Mouse (Mus musculus) adrenal gland, adult 18-20 months (tissue): ENCODE results near the gene Per1. TPM values are rescaled to one million over a fixed set of nuclear protein-coding genes. Genes with fewer than 3 reads are reported as not detected.
A peak's percentile ranks its signal among the peaks of the same experiment; 100 is the strongest.

ENCODE experiments used
- DNase-seq, 2 experiments: peaks; one replicate each; pipeline ENCODE4 v3.0.0; 2021 to 2022; ENCODE audit warnings: low spot score in 2 of 2
- total RNA-seq, 2 experiments: library from RNA; stranded (reverse); gene quantifications; 1 replicate in 1 of 2; 2 replicates in 1 of 2; pipeline ENCODE4 v1.2.3; 2021

Gene Per1
- total RNA-seq, 2 experiments from 2014 or later = 66.6 to 77.7 TPM

GRCm38 (mm10) chr11:69125041-69125851, 30.2 kb downstream of the Per1 start:
- DNase-seq = peak; percentile 73 to 76

DNA sequence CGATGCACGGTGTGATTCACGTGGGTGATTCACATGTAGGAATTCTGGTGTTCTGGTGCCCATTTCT, 30.7 kb downstream of the Per1 start, which contains the start of gene Aloxe3:
Aloxe3 (plus strand) TSS at position 45 of the 67 bp plus-strand sequence.
- no peak for DNase-seq

GRCm38 (mm10) chr11:69125919-69126705, 31.1 kb downstream of the Per1 start:
- peak in 1 of 2 experiments; percentile 36 for DNase-seq

DNA sequence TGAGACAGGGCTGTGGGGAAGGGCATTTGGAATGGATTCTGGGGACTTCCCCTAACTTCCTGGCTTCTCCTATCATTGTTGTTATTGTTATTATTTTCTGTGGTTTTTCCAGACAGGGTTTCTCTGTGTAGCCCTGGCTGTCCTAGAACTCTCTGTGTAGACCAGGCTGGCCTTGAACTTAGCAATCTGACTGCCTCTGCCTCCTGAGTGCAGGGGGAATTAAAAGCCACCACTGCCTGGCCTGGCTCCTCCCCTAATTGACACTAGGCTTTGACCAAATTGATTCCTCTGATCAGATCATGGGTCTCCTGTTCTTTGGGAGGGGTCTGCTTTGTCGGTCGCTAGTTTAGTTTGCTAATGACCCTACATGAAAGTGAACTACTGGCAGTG, 31.7 kb downstream of the Per1 start:
- DNase-seq = no peak

DNA sequence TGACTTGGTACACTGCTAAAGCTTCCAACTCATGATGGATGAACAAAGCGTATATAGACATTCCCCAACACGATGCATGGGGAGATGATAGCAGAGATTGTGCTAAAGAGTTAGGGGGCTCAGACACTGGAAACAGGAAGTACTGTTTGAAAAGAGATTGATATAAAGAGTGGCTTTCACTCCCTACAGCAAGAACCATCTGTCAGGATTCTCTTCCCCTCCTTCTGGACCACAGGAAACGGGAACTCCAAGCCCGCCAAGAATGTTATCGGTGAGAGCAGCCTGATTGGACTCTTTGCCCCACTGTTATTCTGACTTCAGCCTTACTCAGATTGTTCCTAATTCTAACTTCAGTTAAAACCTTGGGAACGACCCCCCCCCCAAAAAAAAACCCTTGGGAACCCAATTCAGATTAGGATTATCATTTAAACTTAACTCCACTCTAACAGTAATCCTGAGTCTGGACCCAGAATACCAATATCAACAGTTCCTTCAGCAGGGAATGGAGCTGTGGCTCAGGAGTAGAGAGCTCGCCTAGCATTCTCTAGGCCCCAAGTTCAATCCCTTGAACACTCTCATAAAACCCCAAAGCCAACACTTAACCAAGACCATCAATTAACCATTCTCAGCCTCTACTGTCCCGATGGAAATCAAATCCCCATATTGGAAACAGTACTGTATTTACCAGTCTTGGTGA, 33.6 kb downstream of the Per1 start:
- DNase-seq = no peak

DNA sequence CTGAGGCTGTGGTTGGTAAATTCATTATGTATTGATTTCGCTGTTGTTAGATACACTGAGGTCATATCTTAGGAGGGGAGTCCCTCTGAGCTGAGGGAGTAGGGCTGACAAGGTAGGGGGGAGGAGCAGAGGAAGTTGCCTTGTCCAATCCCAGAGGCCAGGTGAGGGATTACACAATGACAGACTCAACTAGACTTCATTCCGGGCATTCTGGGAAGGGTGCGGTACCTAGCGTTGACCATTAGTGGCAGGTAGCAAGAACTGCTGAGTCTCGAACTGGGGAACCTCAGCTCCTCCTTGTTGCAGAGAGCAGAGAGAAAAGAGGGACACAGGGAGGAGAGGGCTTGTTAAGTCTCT, 38.5 kb downstream of the Per1 start:
- no peak for DNase-seq

DNA sequence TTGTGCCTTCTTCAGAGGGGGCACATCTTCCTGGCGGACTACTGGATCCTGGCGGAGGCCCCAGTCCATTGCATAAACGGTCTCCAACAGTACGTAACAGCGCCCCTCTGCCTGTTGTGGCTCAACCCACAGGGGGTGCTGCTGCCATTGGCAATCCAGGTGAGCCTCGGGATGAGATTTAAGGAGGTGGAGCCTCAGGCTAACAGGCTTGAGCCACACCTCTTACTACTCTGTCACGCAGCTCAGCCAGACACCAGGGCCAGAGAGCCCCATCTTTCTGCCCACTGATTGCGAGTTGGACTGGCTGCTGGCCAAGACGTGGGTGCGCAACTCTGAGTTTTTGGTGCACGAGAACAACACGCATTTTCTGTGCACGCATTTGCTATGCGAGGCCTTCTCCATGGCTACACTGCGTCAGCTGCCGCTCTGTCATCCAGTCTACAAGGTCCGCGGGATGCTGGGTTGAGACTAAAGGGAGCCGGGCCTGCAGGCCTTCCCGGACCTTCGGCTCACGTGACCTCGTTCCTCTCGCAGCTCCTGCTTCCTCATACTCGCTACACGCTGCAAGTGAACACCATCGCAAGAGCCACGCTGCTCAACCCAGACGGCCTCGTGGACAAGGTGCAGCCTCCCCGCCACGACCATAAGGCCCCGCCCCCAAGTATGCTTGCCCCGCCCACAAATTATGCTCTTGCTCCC, 39.1 kb downstream of the Per1 start:
- peak; percentile 47 to 55 for DNase-seq

- DNase-seq = no peak
Observed at GRCm38 (mm10) chr11:69134622-69134968, 39.6 kb downstream of the Per1 start.

- no peak for DNase-seq
Observed at GRCm38 (mm10) chr11:69135361-69135760, 40.3 kb downstream of the Per1 start.

- no peak for DNase-seq
Observed at GRCm38 (mm10) chr11:69147546-69147945, 52.5 kb downstream of the Per1 start.

- DNase-seq = no peak
Observed at GRCm38 (mm10) chr11:69148451-69148960, 53.5 kb downstream of the Per1 start.

GRCm38 (mm10) chr11:69149728-69150127, 54.7 kb downstream of the Per1 start:
- no peak for DNase-seq

GRCm38 (mm10) chr11:69150444-69150843, 55.4 kb downstream of the Per1 start:
- peak; percentile 60 to 70 for DNase-seq

DNA sequence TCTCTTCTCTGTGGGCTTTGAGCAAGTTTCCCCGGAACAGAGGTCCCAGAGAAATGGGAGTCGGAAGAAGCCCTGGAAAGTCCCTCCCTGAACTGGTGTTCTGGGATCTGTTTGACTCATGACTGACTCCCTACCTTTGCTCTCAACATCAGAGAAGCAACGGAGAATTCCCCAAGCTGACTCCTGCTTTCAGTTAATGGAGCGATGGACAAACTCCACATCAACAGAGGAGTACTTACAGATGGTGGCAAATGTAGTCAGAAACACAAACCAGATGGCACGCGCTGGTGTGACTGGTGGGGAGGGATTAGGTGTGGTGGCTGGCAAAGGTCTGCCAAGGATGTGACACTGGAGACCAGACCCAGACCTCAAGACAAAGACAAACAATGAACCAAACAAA, 56.0 kb downstream of the Per1 start:
- DNase-seq = no peak

GRCm38 (mm10) chr11:69153831-69154230, 58.8 kb downstream of the Per1 start:
- DNase-seq = no peak

DNA sequence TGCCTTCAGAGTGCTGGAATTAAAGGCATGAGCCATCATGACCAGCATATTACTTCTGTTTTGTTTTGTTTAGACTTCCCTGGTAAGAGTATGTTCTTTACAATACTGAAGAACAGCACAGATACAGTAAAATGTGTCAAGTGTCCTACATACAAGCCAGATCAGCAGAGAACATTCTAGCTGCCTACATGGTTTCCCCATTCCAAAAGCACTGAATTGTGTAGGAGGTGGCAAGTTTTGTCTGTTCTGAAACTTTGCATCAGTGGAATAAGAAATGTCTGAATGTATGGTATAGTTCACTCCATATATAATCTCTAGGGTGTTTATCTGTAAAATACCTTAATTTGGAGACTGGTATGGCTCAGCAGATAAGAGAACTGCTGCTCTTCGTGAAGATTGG, 60.3 kb downstream of the Per1 start:
- DNase-seq = no peak

DNA sequence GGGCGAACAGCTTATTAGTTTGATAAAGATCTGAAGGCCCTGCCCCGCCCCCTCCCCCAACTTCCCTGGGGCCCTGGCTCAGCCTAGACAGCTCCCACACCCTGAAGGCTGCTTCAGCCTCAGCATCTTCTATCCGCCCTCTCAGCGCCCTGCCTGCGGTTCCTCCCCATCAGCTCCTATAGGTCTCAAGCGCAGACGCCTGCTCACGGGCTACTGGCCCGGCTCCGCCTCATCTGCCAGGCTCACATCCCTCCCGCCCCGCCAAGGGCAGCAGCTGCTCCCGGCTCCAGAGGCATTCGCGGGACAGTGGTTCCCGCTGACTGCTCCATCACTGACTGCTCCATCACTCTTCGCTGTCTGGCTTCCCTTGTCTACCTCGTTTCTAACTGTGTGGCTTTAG, 61.8 kb downstream of the Per1 start, which contains the start of gene Alox12b:
Alox12b (plus strand) TSS at position 190 of the 400 bp plus-strand sequence.
- DNase-seq = no peak
